Mouse (Mus musculus) heart, embryonic 13.5 days (tissue): ENCODE results near the gene Fcrla. TPM values are rescaled to one million over a fixed set of nuclear protein-coding genes. Genes with fewer than 3 reads are reported as not detected.

Source experiments
- ATAC-seq: fragments of 200-750 bp; cut with Nextera tagmentation; 2 replicates; pipeline ENCODE4 v1.8.0; 2017; ENCODE audit warnings: moderate TSS enrichment; ENCODE audit not compliant: insufficient number of reproducible peaks, low FRiP score, low TSS enrichment; ENCODE audit errors: extremely low read depth
- H3K27ac ChIP-seq: fragments of 300-500 bp; sonication (generic); replicated peaks from 2 replicates; pipeline ENCODE4 v1.5.1; 2015; ENCODE audit warnings: moderate library complexity, mild to moderate bottlenecking, inconsistent platforms
- H3K27me3 ChIP-seq: fragments of 300-500 bp; sonication (generic); replicated peaks from 2 replicates; pipeline ENCODE4 v1.6.1; 2015; ENCODE audit warnings: mild to moderate bottlenecking, inconsistent platforms
- H3K36me3 ChIP-seq: fragments of 300-500 bp; sonication (generic); 2 replicates; pipeline ENCODE4 v1.6.1; 2015; ENCODE audit warnings: mild to moderate bottlenecking, inconsistent platforms
- H3K4me1 ChIP-seq: fragments of 300-500 bp; sonication (generic); 2 replicates; pipeline ENCODE4 v1.6.1; 2015; ENCODE audit warnings: inconsistent platforms
- H3K4me2 ChIP-seq: fragments of 300-500 bp; sonication (generic); 2 replicates; pipeline ENCODE4 v1.6.1; 2015; ENCODE audit warnings: inconsistent platforms, mild to moderate bottlenecking, moderate library complexity
- H3K4me3 ChIP-seq: fragments of 300-500 bp; sonication (generic); 2 replicates; pipeline ENCODE4 v1.5.1; 2015; ENCODE audit warnings: moderate library complexity, mild to moderate bottlenecking, inconsistent platforms
- H3K9ac ChIP-seq: fragments of 300-500 bp; sonication (generic); 2 replicates; pipeline ENCODE4 v1.6.1; 2015; ENCODE audit warnings: inconsistent platforms, mild to moderate bottlenecking, moderate library complexity
- H3K9me3 ChIP-seq: fragments of 300-500 bp; sonication (generic); 2 replicates; pipeline ENCODE4 v1.6.1; 2016; ENCODE audit warnings: inconsistent platforms
- WGBS: fragments of 180-500 bp; shearing (Covaris S2); methylation state at CpG from one replicate; pipeline ENCODE4 v1.1.7; 2015; ENCODE audit warnings: mixed read lengths; 5-methylcytosine and 5-hydroxymethylcytosine counted together
- polyA plus RNA-seq: library from polyadenylated mRNA; unstranded; fragments of >200 nt; fragmentation: Nextera tagmentation; extraction: Ambion mirVana; gene quantifications from 2 replicates; pipeline ENCODE4 v1.2.1, GENCODE M21; 2015

Fcrla gene
- polyA plus RNA-seq, 1 experiment from 2014 or later, result 0.20 TPM

GRCm38 (mm10) chr1:170929245-170929644 is 1.9 kb upstream of the Fcrla start:
- H3K27ac ChIP-seq, result no peak overlapping the region
- WGBS, result 75% methylated on average over 4 of the region's 4 CpGs
- H3K27me3 ChIP-seq, result no peaks in the 10 kb centered on the region
- H3K9me3 ChIP-seq, result no peaks in the 10 kb centered on the region
- no peaks in the 10 kb centered on the region for H3K4me1 ChIP-seq
- H3K36me3 ChIP-seq, result no peaks in the 10 kb centered on the region
- no peak overlapping the region for H3K4me2 ChIP-seq
- H3K9ac ChIP-seq, result no peak overlapping the region
- H3K4me3 ChIP-seq, result no peak overlapping the region
- ATAC-seq, result no peak

GRCm38 (mm10) chr1:170928467-170928866 is 1.1 kb upstream of the Fcrla start:
- H3K9me3 ChIP-seq, result no peaks in the 10 kb centered on the region
- no peaks in the 10 kb centered on the region for H3K4me1 ChIP-seq
- H3K36me3 ChIP-seq, result no peaks in the 10 kb centered on the region
- H3K4me2 ChIP-seq, result no peak overlapping the region
- H3K4me3 ChIP-seq, result no peak overlapping the region
- no peak overlapping the region for H3K9ac ChIP-seq
- no peaks in the 10 kb centered on the region for H3K27me3 ChIP-seq
- H3K27ac ChIP-seq, result no peak overlapping the region
- 71% methylated on average over 2 of the region's 2 CpGs for WGBS
- ATAC-seq, result no peak

GRCm38 (mm10) chr1:170926941-170927340 is 442 bp downstream of the Fcrla start:
- no peak overlapping the region for H3K9ac ChIP-seq
- no peaks in the 10 kb centered on the region for H3K27me3 ChIP-seq
- H3K4me2 ChIP-seq, result no peak overlapping the region
- ATAC-seq, result no peak
- H3K27ac ChIP-seq, result no peak overlapping the region
- no peaks in the 10 kb centered on the region for H3K4me1 ChIP-seq
- no peaks in the 10 kb centered on the region for H3K36me3 ChIP-seq
- WGBS, result 44% methylated on average over 6 of the region's 6 CpGs
- H3K9me3 ChIP-seq, result no peaks in the 10 kb centered on the region
- no peak overlapping the region for H3K4me3 ChIP-seq

- no peaks in the 10 kb centered on the region for H3K36me3 ChIP-seq
- H3K27ac ChIP-seq, result no peak overlapping the region
- H3K27me3 ChIP-seq, result no peaks in the 10 kb centered on the region
- peak overlapping the region; percentile 38 for H3K4me2 ChIP-seq
- H3K4me3 ChIP-seq, result no peak overlapping the region
- H3K4me1 ChIP-seq, result no peaks in the 10 kb centered on the region
- H3K9me3 ChIP-seq, result no peaks in the 10 kb centered on the region
- WGBS, result 53% methylated on average over 6 of the region's 6 CpGs
- ATAC-seq, result no peak
- H3K9ac ChIP-seq, result no peak overlapping the region
Measured at GRCm38 (mm10) chr1:170924485-170924884, 2.9 kb downstream of the Fcrla start.

- no peak for ATAC-seq
- Histone ChIP-seq H3K4me2 (no peak overlapping the region), H3K36me3 (no peaks in the 10 kb centered on the region), H3K9me3 (peaks cover 3% of the 10 kb centered on the region; the same call in 1 of the 2 replicates), H3K4me1 (peaks cover 16% of the 10 kb centered on the region), H3K4me3 (no peak overlapping the region), H3K9ac (no peak overlapping the region), H3K27me3 (no peaks in the 10 kb centered on the region), H3K27ac (no peak overlapping the region)
- WGBS, result 87% methylated on average over 8 of the region's 8 CpGs
Measured at GRCm38 (mm10) chr1:170919308-170919707, 8.1 kb downstream of the Fcrla start.

GRCm38 (mm10) chr1:170915657-170916056 is 11.7 kb downstream of the Fcrla start:
- Histone ChIP-seq H3K27me3 (peaks cover 31% of the 10 kb centered on the region), H3K4me2 (peak overlapping the region; percentile 16), H3K9ac (no peak overlapping the region), H3K36me3 (no peaks in the 10 kb centered on the region), H3K27ac (peak overlapping the region; percentile 74), H3K9me3 (peaks cover 3% of the 10 kb centered on the region; the same call in 1 of the 2 replicates), H3K4me1 (peaks cover 16% of the 10 kb centered on the region), H3K4me3 (no peak overlapping the region)
- ATAC-seq, result no peak; the same call in 1 of the 2 replicates
- WGBS, result 16% methylated on average over 5 of the region's 5 CpGs

GRCm38 (mm10) chr1:170912891-170913615 is 14.3 kb downstream of the Fcrla start, which contains the start of gene Fcrlb:
TSS of gene Fcrlb (minus strand) at chr1:170912941.
- no peak within 1 kb of the TSS for H3K4me2 ChIP-seq
- no peak for ATAC-seq
- H3K27me3 ChIP-seq, result peaks cover 57% of the 10 kb centered on the region
- H3K9ac ChIP-seq, result no peak within 1 kb of the TSS
- H3K36me3 ChIP-seq, result no peaks in the 10 kb centered on the region
- H3K4me1 ChIP-seq, result peaks cover 23% of the 10 kb centered on the region
- peaks cover 3% of the 10 kb centered on the region; the same call in 1 of the 2 replicates for H3K9me3 ChIP-seq
- H3K4me3 ChIP-seq, result no peak within 1 kb of the TSS
- WGBS, result 65% methylated on average over 5 of the region's 5 CpGs
- H3K27ac ChIP-seq, result no peak within 1 kb of the TSS

- 76% methylated on average over 11 of the region's 11 CpGs for WGBS
- no peak for ATAC-seq
Measured at GRCm38 (mm10) chr1:170911907-170912660, 15.3 kb downstream of the Fcrla start.

GRCm38 (mm10) chr1:170908341-170908740 is 19.0 kb downstream of the Fcrla start:
- Histone ChIP-seq H3K27me3 (peaks cover 91% of the 10 kb centered on the region), H3K4me3 (peak overlapping the region; percentile 60), H3K4me2 (peak overlapping the region; percentile 94), H3K36me3 (no peaks in the 10 kb centered on the region), H3K9ac (peak overlapping the region; percentile 75), H3K9me3 (no peaks in the 10 kb centered on the region), H3K27ac (no peak overlapping the region), H3K4me1 (peaks cover 16% of the 10 kb centered on the region)
- 3% methylated on average over 21 of the region's 21 CpGs for WGBS
- ATAC-seq, result no peak

More at GRCm38 (mm10) chr1:170911907-170912660, 15.3 kb downstream of the Fcrla start:
- Histone ChIP-seq H3K27me3 (peaks cover 66% of the 10 kb centered on the region), H3K4me1 (peaks cover 32% of the 10 kb centered on the region), H3K36me3 (no peaks in the 10 kb centered on the region), H3K27ac (no peak overlapping the region), H3K9ac (no peak overlapping the region), H3K4me2 (no peak overlapping the region), H3K9me3 (peaks cover 3% of the 10 kb centered on the region; the same call in 1 of the 2 replicates), H3K4me3 (no peak overlapping the region)

- H3K27ac ChIP-seq, result no peak overlapping the region
- ATAC-seq, result no peak
- H3K4me1 ChIP-seq, result peaks cover 16% of the 10 kb centered on the region
- peaks cover 91% of the 10 kb centered on the region for H3K27me3 ChIP-seq
- peak overlapping the region; percentile 60 for H3K4me3 ChIP-seq
- no peaks in the 10 kb centered on the region for H3K36me3 ChIP-seq
- peak overlapping the region; percentile 94 for H3K4me2 ChIP-seq
- no peaks in the 10 kb centered on the region for H3K9me3 ChIP-seq
- peak overlapping the region; percentile 75 for H3K9ac ChIP-seq
- under 1% methylated on average over 71 of the region's 71 CpGs for WGBS
Measured at GRCm38 (mm10) chr1:170907456-170908191, 19.8 kb downstream of the Fcrla start.

- peaks cover 91% of the 10 kb centered on the region for H3K27me3 ChIP-seq
- no peak overlapping the region for H3K27ac ChIP-seq
- 23% methylated on average over 11 of the region's 11 CpGs for WGBS
- H3K9me3 ChIP-seq, result no peaks in the 10 kb centered on the region
- peak overlapping the region; percentile 94 for H3K4me2 ChIP-seq
- H3K4me3 ChIP-seq, result peak overlapping the region; percentile 60
- peak overlapping the region; percentile 75 for H3K9ac ChIP-seq
- no peaks in the 10 kb centered on the region for H3K36me3 ChIP-seq
- peaks cover 16% of the 10 kb centered on the region for H3K4me1 ChIP-seq
- no peak for ATAC-seq
Measured at GRCm38 (mm10) chr1:170907111-170907455, 20.3 kb downstream of the Fcrla start.
